Mouse (Mus musculus) embryonic facial prominence, embryonic 12.5 days (tissue): ENCODE measurements around the gene Enc1. TPM values are rescaled to one million over a fixed set of nuclear protein-coding genes. Genes with fewer than 3 reads are reported as not detected.
A peak's percentile ranks its signal among the peaks of the same experiment; 100 is the strongest.

Experiments
- ATAC-seq: fragments of 200-750 bp; cut with Nextera tagmentation; 2 replicates; pipeline ENCODE4 v1.8.0; 2017; ENCODE audit not compliant: insufficient number of reproducible peaks, insufficient read depth, low FRiP score, low TSS enrichment
- H3K27ac ChIP-seq: fragments of 300-500 bp; sonication (generic); 2 replicates; pipeline ENCODE4 v1.5.1; 2016; ENCODE audit warnings: mild to moderate bottlenecking
- H3K27me3 ChIP-seq: fragments of 300-500 bp; sonication (generic); 2 replicates; pipeline ENCODE4 v1.6.1; 2016; ENCODE audit warnings: mild to moderate bottlenecking, moderate library complexity
- H3K36me3 ChIP-seq: fragments of 300-500 bp; sonication (generic); 2 replicates; pipeline ENCODE4 v1.6.1; 2016; ENCODE audit warnings: mild to moderate bottlenecking
- H3K4me1 ChIP-seq: fragments of 300-500 bp; sonication (generic); 2 replicates; pipeline ENCODE4 v1.6.1; 2016
- H3K4me2 ChIP-seq: fragments of 300-500 bp; sonication (generic); replicated peaks from 2 replicates; pipeline ENCODE4 v1.6.1; 2016; ENCODE audit warnings: mild to moderate bottlenecking, moderate library complexity
- H3K4me3 ChIP-seq: fragments of 300-500 bp; sonication (generic); 2 replicates; pipeline ENCODE4 v1.5.1; 2016; ENCODE audit warnings: mild to moderate bottlenecking
- H3K9ac ChIP-seq: fragments of 300-500 bp; sonication (generic); 2 replicates; pipeline ENCODE4 v1.6.1; 2016; ENCODE audit warnings: mild to moderate bottlenecking, moderate library complexity
- H3K9me3 ChIP-seq: fragments of 300-500 bp; sonication (generic); 2 replicates; pipeline ENCODE4 v1.6.1; 2016; ENCODE audit warnings: mild to moderate bottlenecking, moderate library complexity
- WGBS: fragments of 180-500 bp; shearing (Covaris S2); methylation state at CpG from one replicate; pipeline ENCODE4 v1.1.7; 2016; 5-methylcytosine and 5-hydroxymethylcytosine counted together
- polyA plus RNA-seq: library from polyadenylated mRNA; unstranded; fragments of >200 nt; fragmentation: Nextera tagmentation; extraction: Ambion mirVana; gene quantifications from 2 replicates; pipeline ENCODE4 v1.2.1, GENCODE M21; 2016

Gene Enc1
- polyA plus RNA-seq, 1 experiment from 2014 or later = 7.8 TPM

- Histone ChIP-seq H3K27ac (no peak overlapping the region), H3K4me3 (peak overlapping the region; percentile 85), H3K9me3 (no peaks in the 10 kb centered on the region), H3K9ac (peak overlapping the region; percentile 94; the same call in 1 of the 2 replicates), H3K36me3 (peaks cover 35% of the 10 kb centered on the region), H3K27me3 (peaks cover 2% of the 10 kb centered on the region; the same call in 1 of the 2 replicates), H3K4me1 (peaks cover 55% of the 10 kb centered on the region), H3K4me2 (peak overlapping the region; percentile 89)
- no peak for ATAC-seq
- 51% methylated on average over 15 of the region's 15 CpGs for WGBS
Observed at GRCm38 (mm10) chr13:97243962-97244711, 3.2 kb downstream of the Enc1 start.

- Histone ChIP-seq H3K9me3 (no peaks in the 10 kb centered on the region), H3K4me1 (peaks cover 58% of the 10 kb centered on the region), H3K27me3 (peaks cover 2% of the 10 kb centered on the region; the same call in 1 of the 2 replicates), H3K36me3 (peaks cover 37% of the 10 kb centered on the region), H3K27ac (no peak overlapping the region), H3K4me3 (peak overlapping the region; percentile 85; the same call in 1 of the 2 replicates), H3K4me2 (peak overlapping the region; percentile 89), H3K9ac (no peak overlapping the region)
- ATAC-seq = no peak
- WGBS = 59% methylated on average over 11 of the region's 11 CpGs
Observed at GRCm38 (mm10) chr13:97244712-97245105, 3.8 kb downstream of the Enc1 start.

GRCm38 (mm10) chr13:97245157-97245556 is 4.3 kb downstream of the Enc1 start:
- Histone ChIP-seq H3K9me3 (no peaks in the 10 kb centered on the region), H3K9ac (no peak overlapping the region), H3K4me3 (no peak overlapping the region), H3K36me3 (peaks cover 38% of the 10 kb centered on the region), H3K27ac (no peak overlapping the region), H3K27me3 (peaks cover 2% of the 10 kb centered on the region; the same call in 1 of the 2 replicates), H3K4me2 (peak overlapping the region; percentile 89), H3K4me1 (peaks cover 58% of the 10 kb centered on the region)
- no peak for ATAC-seq
- 90% methylated on average over 12 of the region's 12 CpGs for WGBS

- Histone ChIP-seq H3K4me1 (peaks cover 64% of the 10 kb centered on the region), H3K27ac (no peak overlapping the region), H3K9ac (no peak overlapping the region), H3K9me3 (no peaks in the 10 kb centered on the region), H3K27me3 (peaks cover 2% of the 10 kb centered on the region; the same call in 1 of the 2 replicates), H3K4me2 (no peak overlapping the region), H3K4me3 (no peak overlapping the region), H3K36me3 (peaks cover 44% of the 10 kb centered on the region)
- 89% methylated on average over 16 of the region's 16 CpGs for WGBS
- ATAC-seq = no peak
Observed at GRCm38 (mm10) chr13:97246217-97246616, 5.3 kb downstream of the Enc1 start.

GRCm38 (mm10) chr13:97247754-97248153 is 6.8 kb downstream of the Enc1 start:
- H3K4me3 ChIP-seq = no peak overlapping the region
- H3K9me3 ChIP-seq = no peaks in the 10 kb centered on the region
- H3K4me1 ChIP-seq = peaks cover 71% of the 10 kb centered on the region
- ATAC-seq = no peak
- H3K36me3 ChIP-seq = peaks cover 52% of the 10 kb centered on the region
- H3K27me3 ChIP-seq = peaks cover 2% of the 10 kb centered on the region; the same call in 1 of the 2 replicates
- no peak overlapping the region for H3K27ac ChIP-seq
- no peak overlapping the region for H3K9ac ChIP-seq
- WGBS = 72% methylated on average over 4 of the region's 4 CpGs
- no peak overlapping the region for H3K4me2 ChIP-seq

GRCm38 (mm10) chr13:97249051-97249461 is 8.2 kb downstream of the Enc1 start:
- 16% methylated on average over 5 of the region's 5 CpGs for WGBS
- Histone ChIP-seq H3K4me3 (no peak overlapping the region), H3K4me2 (no peak overlapping the region; the same call in 1 of the 2 replicates), H3K27ac (no peak overlapping the region), H3K9me3 (no peaks in the 10 kb centered on the region), H3K4me1 (peaks cover 59% of the 10 kb centered on the region), H3K27me3 (peaks cover 2% of the 10 kb centered on the region; the same call in 1 of the 2 replicates), H3K36me3 (peaks cover 53% of the 10 kb centered on the region), H3K9ac (no peak overlapping the region)
- no peak for ATAC-seq

GRCm38 (mm10) chr13:97249507-97250078 is 8.7 kb downstream of the Enc1 start:
- H3K4me3 ChIP-seq = no peak overlapping the region
- H3K4me1 ChIP-seq = peaks cover 54% of the 10 kb centered on the region
- no peak overlapping the region for H3K27ac ChIP-seq
- ATAC-seq = no peak
- H3K36me3 ChIP-seq = peaks cover 56% of the 10 kb centered on the region
- H3K9ac ChIP-seq = no peak overlapping the region
- H3K27me3 ChIP-seq = peaks cover 2% of the 10 kb centered on the region; the same call in 1 of the 2 replicates
- H3K9me3 ChIP-seq = no peaks in the 10 kb centered on the region
- WGBS = 65% methylated on average over 5 of the region's 5 CpGs
- H3K4me2 ChIP-seq = no peak overlapping the region

- Histone ChIP-seq H3K27me3 (peaks cover 2% of the 10 kb centered on the region; the same call in 1 of the 2 replicates), H3K9me3 (no peaks in the 10 kb centered on the region), H3K4me2 (no peak overlapping the region), H3K4me3 (no peak overlapping the region), H3K4me1 (peaks cover 49% of the 10 kb centered on the region), H3K27ac (no peak overlapping the region), H3K36me3 (peaks cover 51% of the 10 kb centered on the region), H3K9ac (no peak overlapping the region)
- 86% methylated on average over 5 of the region's 5 CpGs for WGBS
- ATAC-seq = no peak
Observed at GRCm38 (mm10) chr13:97250148-97250547, 9.2 kb downstream of the Enc1 start.

GRCm38 (mm10) chr13:97250551-97251380 is 9.9 kb downstream of the Enc1 start:
- ATAC-seq = no peak
- WGBS = 46% methylated on average over 20 of the region's 20 CpGs
- Histone ChIP-seq H3K4me2 (no peak overlapping the region), H3K4me1 (peaks cover 49% of the 10 kb centered on the region), H3K9ac (no peak overlapping the region), H3K9me3 (no peaks in the 10 kb centered on the region), H3K4me3 (no peak overlapping the region), H3K27ac (no peak overlapping the region), H3K27me3 (no peaks in the 10 kb centered on the region; the same call in 1 of the 2 replicates), H3K36me3 (peaks cover 45% of the 10 kb centered on the region)

GRCm38 (mm10) chr13:97251736-97252135 is 10.8 kb downstream of the Enc1 start:
- no peak overlapping the region for H3K9ac ChIP-seq

GRCm38 (mm10) chr13:97252469-97252868 is 11.6 kb downstream of the Enc1 start:
- Histone ChIP-seq H3K27ac (0 out of 2 replicates have a peak overlapping the region, but pooled peaks have one; percentile 32), H3K4me3 (no peak overlapping the region), H3K4me2 (no peak overlapping the region), H3K4me1 (peaks cover 55% of the 10 kb centered on the region), H3K36me3 (peaks cover 28% of the 10 kb centered on the region), H3K27me3 (no peaks in the 10 kb centered on the region), H3K9me3 (no peaks in the 10 kb centered on the region), H3K9ac (no peak overlapping the region)
- WGBS = 63% methylated on average over 7 of the region's 7 CpGs
- no peak for ATAC-seq

More at GRCm38 (mm10) chr13:97251736-97252135, 10.8 kb downstream of the Enc1 start:
- H3K27me3 ChIP-seq = no peaks in the 10 kb centered on the region
- H3K9me3 ChIP-seq = no peaks in the 10 kb centered on the region
- no peak overlapping the region for H3K27ac ChIP-seq
- H3K4me3 ChIP-seq = no peak overlapping the region
- H3K4me1 ChIP-seq = peaks cover 50% of the 10 kb centered on the region
- no peak overlapping the region for H3K4me2 ChIP-seq
- no peak for ATAC-seq
- 66% methylated on average over 7 of the region's 7 CpGs for WGBS
- peaks cover 35% of the 10 kb centered on the region for H3K36me3 ChIP-seq
